Comparison of ENCODE assay signal across 32 mouse cellular contexts in genomic region chr7:84045546-84045945, GRCm38 (mm10). TPM values are rescaled to one million over a fixed set of nuclear protein-coding genes. Genes with fewer than 3 reads are reported as not detected.
"Had no signal": no experiment of that assay in that cellular context is flagged by ENCODE, and none has a peak within 500 bp of the region (broad histone marks: within the 10 kb centered on the region; RNA-seq: fewer than 3 reads in every experiment).

No protein-coding gene starts in this region.

- H3K27ac ChIP-seq: limb, embryonic 10.5 days; limb, embryonic 12.5 days; limb, embryonic 13.5 days; limb, embryonic 15.5 days; liver, embryonic 12.5 days; liver, embryonic 13.5 days; liver, embryonic 14.5 days; liver, embryonic 15.5 days; lung, embryonic 15.5 days; macrophage; midbrain, embryonic 10.5 days; midbrain, embryonic 12.5 days; midbrain, embryonic 13.5 days; midbrain, embryonic 15.5 days; neural tube, embryonic 12.5 days had no signal

- H3K27me3 ChIP-seq: limb, embryonic 12.5 days; limb, embryonic 13.5 days; limb, embryonic 15.5 days; liver, embryonic 12.5 days; liver, embryonic 13.5 days; liver, embryonic 15.5 days; lung, embryonic 15.5 days; midbrain, embryonic 12.5 days; midbrain, embryonic 13.5 days; midbrain, embryonic 15.5 days; neural tube, embryonic 12.5 days had no signal

- H3K4me1 ChIP-seq: limb, embryonic 10.5 days; limb, embryonic 12.5 days; limb, embryonic 13.5 days; limb, embryonic 15.5 days; liver, embryonic 12.5 days; liver, embryonic 13.5 days; liver, embryonic 15.5 days; lung, embryonic 15.5 days; megakaryocyte, embryonic 14.5 days; midbrain, embryonic 10.5 days; midbrain, embryonic 12.5 days; midbrain, embryonic 13.5 days; midbrain, embryonic 15.5 days; neural tube, embryonic 12.5 days had no signal

- H3K4me3 ChIP-seq: limb, embryonic 10.5 days; limb, embryonic 12.5 days; limb, embryonic 13.5 days; limb, embryonic 15.5 days; liver, embryonic 12.5 days; liver, embryonic 13.5 days; liver, embryonic 15.5 days; lung, embryonic 15.5 days; megakaryocyte, embryonic 14.5 days; midbrain, embryonic 10.5 days; midbrain, embryonic 12.5 days; midbrain, embryonic 13.5 days; midbrain, embryonic 15.5 days; myocyte; neural tube, embryonic 12.5 days had no signal

- DNase-seq: liver; liver, embryonic 13.5 days; liver, postnatal 0 days; lung, adult 18-20 months; lung, adult 2 months; lung, embryonic 14.5 days; lung, postnatal 10 days; lung, postnatal 14 days; lung, postnatal 36 days; lung, postnatal 4 days; midbrain, embryonic 14.5 days had no signal

RNA-seq across cellular contexts. Expression of gene Cemip, which starts 40.8 kb away (rescaled TPM):
- total RNA-seq: liver, adult 2 months; megakaryocyte progenitor cell, adult 5-6 weeks; monocyte, adult 5-6 weeks had no signal
- polyA plus RNA-seq: limb, embryonic 10.5 days; limb, embryonic 11.5 days; liver, adult 2 months; liver, embryonic 16.5 days; liver, postnatal 0 days had no signal
